Mouse (Mus musculus) hematopoietic stem cell, adult 5-6 weeks (primary cell): ENCODE data around the gene Ccne1. TPM values are rescaled to one million over a fixed set of nuclear protein-coding genes. Genes with fewer than 3 reads are reported as not detected.

Experiments used
- ATAC-seq, 2 experiments: fragments of 125-278 bp in 1 of 2; replicated peaks in 1 of 2; 2 replicates each; pipeline ENCODE4 v1.8.0; 2016 to 2017; ENCODE audit warnings: inconsistent platforms in 2 of 2, mild to moderate bottlenecking in 2 of 2, moderate number of reproducible peaks in 2 of 2, low read depth in 1 of 2, moderate TSS enrichment in 1 of 2; ENCODE audit not compliant: low FRiP score in 2 of 2, poor library complexity in 2 of 2, severe bottlenecking in 2 of 2, insufficient read depth in 1 of 2, low TSS enrichment in 1 of 2
- total RNA-seq: library from RNA; stranded (forward); fragments of 172-1452, 232-1000 nt; gene quantifications from 2 replicates; pipeline ENCODE4 v1.2.3, GENCODE M21; 2017

The Ccne1 gene
- total RNA-seq, 1 experiment from 2014 or later = 31.4 TPM

DNA sequence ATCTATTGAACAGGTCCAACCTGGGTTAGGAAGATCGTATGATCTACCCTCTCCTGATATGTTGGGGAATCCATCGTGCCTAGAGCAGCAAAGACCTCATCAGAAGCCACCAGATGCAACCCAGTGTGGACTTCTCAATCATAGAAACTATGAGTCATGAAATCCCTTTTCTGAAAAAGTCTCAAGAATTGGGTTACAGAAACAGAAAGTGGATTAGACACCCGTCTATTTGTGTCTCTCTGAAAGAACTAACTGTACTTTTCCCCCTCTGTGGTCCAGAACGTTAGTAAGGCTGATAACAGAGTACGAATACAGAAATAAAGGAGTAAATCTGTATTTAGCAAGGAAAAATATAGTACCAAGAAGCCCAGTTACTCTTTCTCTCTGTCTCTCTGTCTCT, 36.3 kb downstream of the Ccne1 start:
- no peak for ATAC-seq

DNA sequence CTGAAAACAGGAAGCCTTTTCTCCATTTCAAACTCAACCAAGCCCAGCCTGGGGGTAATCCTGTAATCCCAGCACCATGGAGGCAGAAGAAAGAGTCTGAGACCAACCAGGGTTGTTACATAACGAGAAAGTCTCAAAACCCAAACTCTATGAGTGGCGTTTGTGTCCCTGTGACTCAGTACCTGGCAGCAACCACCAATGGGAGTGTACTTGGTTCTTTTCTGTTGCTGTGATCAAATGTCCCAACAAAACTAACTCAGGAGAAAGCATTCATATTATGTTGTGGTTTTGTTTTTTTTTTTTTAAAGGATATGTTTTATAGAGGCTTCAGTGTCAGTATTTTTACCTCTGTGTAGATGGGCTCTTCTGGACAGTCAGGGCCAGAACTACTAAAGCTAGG, 36.7 kb downstream of the Ccne1 start:
- no peak for ATAC-seq

DNA sequence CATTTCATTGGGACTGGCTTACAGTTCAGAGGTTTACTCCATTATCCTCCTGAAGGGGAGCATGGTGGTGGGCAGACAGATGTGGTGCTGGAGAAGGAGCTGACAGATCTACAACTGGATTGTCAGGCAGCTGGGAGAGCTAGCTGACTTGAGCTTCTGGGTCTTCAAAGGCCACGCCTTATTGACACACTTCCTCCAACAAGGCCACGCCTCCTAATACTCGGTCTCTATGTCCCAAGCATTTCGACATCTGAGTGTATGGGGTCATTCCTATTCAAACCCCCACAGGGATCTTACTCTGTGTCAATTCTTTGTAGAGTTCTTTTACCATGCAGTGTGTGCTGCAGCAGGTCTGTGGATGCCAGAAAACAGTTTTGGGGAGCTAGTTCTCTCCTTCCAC, 42.9 kb downstream of the Ccne1 start:
- ATAC-seq = peak in 1 of 2 experiments; percentile 17; a peak in 1 of 4 replicates

DNA sequence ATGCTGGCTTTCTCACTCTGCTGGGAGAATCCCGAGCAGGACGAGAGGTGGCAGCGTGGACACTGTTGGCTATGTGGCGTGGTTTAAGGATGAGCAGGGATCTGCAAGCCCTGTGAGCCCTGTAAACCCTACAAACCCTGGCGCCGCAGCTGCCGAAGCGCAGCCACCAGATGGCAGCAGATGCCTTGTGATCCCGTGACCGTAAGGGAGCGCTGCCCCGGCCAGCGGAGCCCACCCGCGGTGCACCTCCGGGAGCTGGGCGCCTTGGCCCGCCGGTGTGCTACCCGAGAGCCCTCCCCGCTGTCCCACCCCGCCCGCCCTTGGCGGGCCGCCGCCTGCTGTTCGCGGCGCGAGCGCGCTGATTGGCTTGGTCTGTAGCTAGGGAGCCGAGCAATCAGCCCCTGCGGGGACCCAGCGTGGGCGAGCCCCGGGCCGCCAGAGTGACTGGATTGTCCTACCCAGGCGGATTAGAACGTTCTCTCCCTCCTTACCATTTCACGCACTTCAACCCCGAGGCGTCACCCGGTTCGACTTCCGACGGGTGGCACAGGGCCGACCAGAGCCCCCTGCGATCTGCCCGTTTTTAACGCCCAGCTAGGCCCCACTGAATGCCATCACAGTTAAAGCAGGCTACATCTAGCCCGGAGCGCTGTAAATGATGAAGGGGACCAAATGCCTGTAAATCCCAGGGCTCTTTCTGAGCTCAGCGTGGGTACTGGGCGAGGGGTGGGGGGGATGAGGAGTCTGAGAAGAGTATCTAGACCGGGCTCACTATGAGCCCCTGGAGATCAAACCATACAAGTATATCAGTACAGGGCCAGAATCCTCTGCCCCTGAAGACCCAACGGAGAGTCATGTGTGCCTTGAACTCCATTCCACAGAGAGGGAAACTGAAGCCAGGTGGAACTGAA, 46.0 kb downstream of the Ccne1 start:
- peak; percentile 93 for ATAC-seq

DNA sequence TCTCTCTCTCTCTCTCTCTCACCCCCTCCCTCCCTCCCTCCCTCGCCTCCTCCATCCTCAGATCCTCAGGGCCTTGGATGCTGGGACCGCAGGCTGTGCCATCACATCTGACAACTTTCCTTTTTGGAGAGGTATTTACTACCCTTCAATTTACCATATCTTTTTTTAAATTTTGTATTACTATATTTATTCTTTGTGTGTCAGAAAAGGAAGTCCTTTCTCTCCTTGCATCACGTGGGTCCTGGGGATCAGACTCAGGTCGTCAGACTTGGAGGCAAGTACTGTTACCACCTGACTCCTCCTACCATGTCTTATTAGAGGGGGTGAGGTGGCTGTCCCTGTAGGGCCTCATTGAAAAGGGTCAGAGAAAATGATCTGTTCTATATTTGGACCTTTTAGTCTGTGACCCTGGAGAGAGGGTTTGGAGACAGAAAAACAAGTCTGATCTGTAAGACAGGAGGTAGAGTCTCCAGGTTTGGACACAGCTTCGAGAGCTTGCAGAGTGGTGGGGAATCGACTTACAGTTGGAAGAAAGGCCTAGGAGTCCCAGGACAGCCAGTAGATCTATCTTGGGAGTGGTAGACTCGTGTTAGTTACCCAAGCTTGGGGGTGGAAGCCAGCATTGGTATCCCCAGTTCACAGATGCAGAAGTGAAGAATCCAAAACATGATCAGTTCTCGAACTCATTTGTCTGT, 47.6 kb downstream of the Ccne1 start:
- ATAC-seq = no peak

DNA sequence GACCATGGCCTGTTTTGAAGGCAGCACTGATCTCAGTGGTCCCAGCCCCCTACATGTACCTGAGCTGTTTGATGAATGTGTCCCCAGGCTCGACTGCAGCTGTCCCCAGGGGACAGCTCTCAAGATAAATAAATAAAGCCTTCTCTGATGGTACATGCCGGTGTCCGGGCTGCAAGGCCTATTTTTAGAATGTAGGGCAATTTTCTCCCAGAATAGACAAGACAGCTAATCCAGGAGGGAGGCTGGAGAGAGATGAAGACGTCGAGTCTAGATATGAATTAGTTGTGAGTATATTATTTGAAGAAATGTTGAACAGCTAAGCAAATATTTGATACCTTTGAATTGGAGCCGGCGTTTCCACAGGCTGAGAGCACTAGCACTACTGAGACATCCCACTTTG, 48.2 kb downstream of the Ccne1 start:
- ATAC-seq = no peak

DNA sequence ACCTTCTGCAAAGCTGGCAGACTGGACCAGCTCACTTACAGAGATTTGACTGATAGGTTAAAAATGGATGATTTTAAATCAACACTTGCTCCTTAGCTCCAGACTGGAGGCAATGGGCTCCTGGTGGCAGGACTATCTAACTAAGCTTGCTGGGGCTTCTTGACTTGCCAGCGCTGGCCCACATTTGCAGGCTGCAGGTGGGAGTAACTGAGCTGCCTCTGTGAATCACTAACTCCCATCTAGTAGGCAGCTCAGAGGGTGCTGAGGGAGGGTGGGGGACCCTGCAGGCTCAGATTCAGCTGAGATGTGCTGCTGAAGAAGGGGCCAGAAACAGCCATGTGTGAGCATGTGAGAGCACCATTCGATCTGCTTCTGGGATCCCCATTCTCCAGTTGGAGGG, 51.3 kb downstream of the Ccne1 start:
- ATAC-seq = no peak

DNA sequence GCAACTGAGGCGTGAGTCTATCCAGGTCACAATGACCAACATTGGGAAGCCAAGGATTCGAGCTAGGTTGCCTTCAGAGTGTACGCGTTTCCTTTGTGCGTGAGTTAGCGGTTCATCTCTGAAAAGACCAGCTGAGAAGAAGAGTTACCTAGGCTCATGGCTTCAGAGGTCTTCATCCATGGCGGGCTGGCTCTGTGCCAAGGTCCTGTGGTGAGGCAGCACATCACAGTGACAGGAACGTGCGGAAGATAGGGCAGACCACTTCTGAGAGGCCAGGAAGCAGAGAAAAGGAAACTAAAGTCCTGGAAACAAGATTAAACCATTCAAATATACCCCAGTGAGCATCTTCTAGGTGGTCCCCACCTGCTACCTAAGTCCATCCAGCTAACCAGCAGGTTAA, 53.1 kb downstream of the Ccne1 start:
- no peak for ATAC-seq

Other genes starting within 250 kb of the Ccne1 start
- gene Uri1, start 84.0 kb downstream of the Ccne1 start, total RNA-seq = 77.0 and 87.2 TPM in 2 replicates
- gene 1600014C10Rik, start 75.7 kb upstream of the Ccne1 start, total RNA-seq = 17.9 and 20.1 TPM in 2 replicates
- gene Plekhf1, start 120.5 kb upstream of the Ccne1 start, total RNA-seq = 0.69 and 1.4 TPM in 2 replicates
- 55.8 and 56.6 TPM in 2 replicates for gene Pop4, start 163.9 kb upstream of the Ccne1 start, total RNA-seq